Mouse (Mus musculus): ENCODE measurements around the gene Lats1.

- TF ChIP-seq CTCF (conservative IDR thresholded peaks at IDR 0.05; ENCODE audit: insufficient read depth, insufficient read length, low read depth, low read length): no peak
- TF ChIP-seq POLR2A (IDR thresholded peaks at IDR 0.05; ENCODE audit: low read depth, low read length): no peak
Observed at GRCm38 (mm10) chr10:7645911-7646310, 35.1 kb upstream of the Lats1 start.
